Mouse (Mus musculus) intestine, postnatal 0 days (tissue): ENCODE measurements around the gene Olfr1341. TPM values are rescaled to one million over a fixed set of nuclear protein-coding genes. Genes with fewer than 3 reads are reported as not detected.

Experiments
- ATAC-seq: fragments of 200-750 bp; cut with Nextera tagmentation; 2 replicates; pipeline ENCODE4 v1.8.0; 2017; ENCODE audit warnings: mild to moderate bottlenecking, moderate TSS enrichment, moderate library complexity
- H3K27ac ChIP-seq: fragments of 300-500 bp; sonication (generic); 2 replicates; pipeline ENCODE4 v1.5.1; 2014; ENCODE audit warnings: mild to moderate bottlenecking, low read depth, low read length, moderate library complexity
- H3K27me3 ChIP-seq: fragments of 300-500 bp; sonication (generic); replicated peaks from 2 replicates; pipeline ENCODE4 v1.6.1; 2014; ENCODE audit warnings: low read length, mixed read lengths; ENCODE audit not compliant: control insufficient read depth, insufficient read depth
- H3K36me3 ChIP-seq: fragments of 300-500 bp; sonication (generic); 2 replicates; pipeline ENCODE4 v1.6.1; 2014; ENCODE audit warnings: mild to moderate bottlenecking, moderate library complexity; ENCODE audit not compliant: control insufficient read depth, insufficient read depth
- H3K4me1 ChIP-seq: fragments of 300-500 bp; sonication (generic); replicated peaks from 2 replicates; pipeline ENCODE4 v1.6.1; 2014; ENCODE audit warnings: antibody characterized with exemption, low read length, mixed read lengths; ENCODE audit not compliant: control insufficient read depth, insufficient read depth
- H3K4me2 ChIP-seq: fragments of 300-500 bp; sonication (generic); replicated peaks from 2 replicates; pipeline ENCODE4 v1.6.1; 2014; ENCODE audit warnings: low read depth, mild to moderate bottlenecking, moderate library complexity
- H3K4me3 ChIP-seq: fragments of 300-500 bp; sonication (generic); 2 replicates; pipeline ENCODE4 v1.5.1; 2014; ENCODE audit warnings: low read depth, low read length
- H3K9ac ChIP-seq: fragments of 300-500 bp; sonication (generic); 2 replicates; pipeline ENCODE4 v1.6.1; 2014; ENCODE audit warnings: mild to moderate bottlenecking, low read depth, low read length
- H3K9me3 ChIP-seq: fragments of 300-500 bp; sonication (generic); 2 replicates; pipeline ENCODE4 v1.6.1; 2016; ENCODE audit warnings: mixed run types; ENCODE audit not compliant: control insufficient read depth
- CTCF ChIP-seq: sonication (generic); IDR thresholded peaks from 2 replicates; pipeline ENCODE4 v1.5.1; 2016; ENCODE audit warnings: low read depth, mild to moderate bottlenecking, control low read depth, antibody characterized with exemption, moderate library complexity
- WGBS: fragments of 180-500 bp; shearing (Covaris S2); extraction: QIAGEN DNeasy Blood & Tissue Kit; methylation state at CpG from one replicate; pipeline ENCODE4 v1.1.7; 2014; 5-methylcytosine and 5-hydroxymethylcytosine counted together
- polyA plus RNA-seq: library from polyadenylated mRNA; unstranded; fragments of >200 nt; fragmentation: Nextera tagmentation; extraction: Ambion mirVana; gene quantifications from 2 replicates; pipeline ENCODE4 v1.2.1, GENCODE M21; 2015

Gene Olfr1341
- polyA plus RNA-seq, 1 experiment from 2014 or later = not detected

DNA sequence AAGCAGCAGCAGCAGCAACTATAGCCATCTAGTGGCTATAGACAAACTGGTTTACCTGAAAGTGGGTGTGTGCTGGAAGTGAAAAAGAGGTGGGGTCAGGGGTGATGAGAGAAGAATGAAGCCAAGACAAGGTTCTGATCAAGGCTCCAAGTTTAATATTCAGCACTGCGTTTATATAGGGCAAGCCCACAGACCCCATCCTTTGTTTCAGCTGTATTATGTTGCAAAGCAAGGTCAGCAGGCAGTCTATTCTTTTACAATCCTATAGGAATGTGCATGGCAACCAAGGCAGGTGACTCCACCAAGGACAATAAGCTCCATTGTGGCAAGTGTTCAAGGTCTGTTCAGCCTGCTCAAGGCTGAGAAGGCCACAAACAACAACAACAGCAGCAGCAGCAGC lies 8.3 kb downstream of the Olfr1341 start:
- ATAC-seq = no peak
- 73% methylated on average over 1 of the region's 1 CpGs for WGBS
- H3K27ac ChIP-seq = no peak overlapping the region

GRCm38 (mm10) chr4:118719838-118720237 lies 16.5 kb downstream of the Olfr1341 start, which contains the start of gene Olfr1340:
Gene Olfr1340, plus strand, starts transcription at chr4:118720138.
- no peak for TF ChIP-seq CTCF
- Histone ChIP-seq H3K4me1 (no peaks in the 10 kb centered on the region), H3K27me3 (no peaks in the 10 kb centered on the region), H3K27ac (no peak within 1 kb of the TSS), H3K9me3 (no peaks in the 10 kb centered on the region), H3K4me3 (no peak within 1 kb of the TSS), H3K4me2 (no peak within 1 kb of the TSS), H3K36me3 (no peaks in the 10 kb centered on the region), H3K9ac (no peak within 1 kb of the TSS)
- no peak for ATAC-seq

More for the DNA sequence above, 8.3 kb downstream of the Olfr1341 start:
- Histone ChIP-seq H3K4me1 (no peaks in the 10 kb centered on the region), H3K4me3 (no peak overlapping the region), H3K9me3 (no peaks in the 10 kb centered on the region), H3K9ac (no peak overlapping the region), H3K36me3 (no peaks in the 10 kb centered on the region), H3K27me3 (no peaks in the 10 kb centered on the region), H3K4me2 (no peak overlapping the region)
- no peak for TF ChIP-seq CTCF

- no peak overlapping the region for H3K27ac ChIP-seq
- H3K4me3 ChIP-seq = no peak overlapping the region
- 49% methylated on average over 10 of the region's 10 CpGs for WGBS
- no peaks in the 10 kb centered on the region for H3K36me3 ChIP-seq
- no peaks in the 10 kb centered on the region for H3K27me3 ChIP-seq
- no peaks in the 10 kb centered on the region for H3K9me3 ChIP-seq
- no peak overlapping the region for H3K9ac ChIP-seq
- no peak for ATAC-seq
- H3K4me1 ChIP-seq = no peaks in the 10 kb centered on the region
- no peak overlapping the region for H3K4me2 ChIP-seq
- TF ChIP-seq CTCF = no peak
Measured at GRCm38 (mm10) chr4:118721742-118722483, 18.6 kb downstream of the Olfr1341 start.

DNA sequence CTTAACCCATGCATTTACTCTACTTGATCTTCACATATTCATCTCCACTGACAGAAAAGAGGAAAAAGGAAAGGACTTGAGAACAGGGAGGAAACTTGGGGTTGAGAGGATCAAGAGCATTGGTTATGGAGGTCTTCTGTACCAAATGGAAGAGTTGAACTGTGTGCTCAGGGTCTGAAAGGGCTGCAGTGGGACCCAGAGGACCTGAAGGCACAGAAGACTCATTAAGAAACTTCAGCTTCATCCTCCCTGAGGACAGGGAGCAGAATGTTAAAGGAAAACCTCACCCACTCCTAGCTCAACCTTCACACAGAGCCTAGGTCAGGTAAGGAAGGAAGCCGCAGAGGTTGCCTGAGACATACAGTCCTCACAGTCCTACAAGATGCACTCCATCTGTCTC lies 28.6 kb downstream of the Olfr1341 start, which contains the start of gene Olfr1339:
TSS of gene Olfr1339 (plus strand) at position 301 of the 400 bp plus-strand sequence.
- Histone ChIP-seq H3K36me3 (no peaks in the 10 kb centered on the region), H3K4me2 (no peak within 1 kb of the TSS), H3K9ac (no peak within 1 kb of the TSS), H3K27ac (no peak within 1 kb of the TSS), H3K4me1 (no peaks in the 10 kb centered on the region), H3K9me3 (no peaks in the 10 kb centered on the region), H3K27me3 (no peaks in the 10 kb centered on the region), H3K4me3 (no peak within 1 kb of the TSS)
- no peak for TF ChIP-seq CTCF
- 100% methylated on average over 1 of the region's 1 CpGs for WGBS
- ATAC-seq = no peak

DNA sequence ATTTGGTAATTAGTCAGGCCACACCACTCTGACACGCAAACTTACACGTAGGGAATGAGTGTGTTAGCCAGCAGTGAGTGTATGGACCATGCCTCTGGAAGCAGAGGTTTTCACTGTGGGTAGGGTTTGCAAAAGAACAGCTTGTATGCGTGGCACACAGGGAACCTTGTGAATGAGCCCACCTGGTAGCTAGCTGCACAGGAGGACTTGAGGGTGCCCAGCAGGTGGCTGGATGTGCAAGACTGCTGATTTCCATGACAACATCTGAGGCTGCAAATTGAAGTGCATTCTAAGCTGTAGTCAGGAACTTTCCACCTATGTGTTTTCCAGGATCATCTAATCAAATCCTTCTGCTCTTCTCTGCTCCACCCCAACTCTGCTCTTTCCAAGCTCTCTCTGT lies 36.3 kb downstream of the Olfr1341 start:
- Histone ChIP-seq H3K4me3 (no peak overlapping the region), H3K36me3 (no peaks in the 10 kb centered on the region), H3K4me2 (no peak overlapping the region), H3K27ac (no peak overlapping the region), H3K27me3 (no peaks in the 10 kb centered on the region), H3K9ac (no peak overlapping the region), H3K4me1 (no peaks in the 10 kb centered on the region), H3K9me3 (no peaks in the 10 kb centered on the region)
- no peak for ATAC-seq
- WGBS = 76% methylated on average over 3 of the region's 3 CpGs
- no peak for TF ChIP-seq CTCF

GRCm38 (mm10) chr4:118740988-118741698 lies 37.8 kb downstream of the Olfr1341 start:
- no peaks in the 10 kb centered on the region for H3K9me3 ChIP-seq
- no peaks in the 10 kb centered on the region for H3K36me3 ChIP-seq
- WGBS = 5% methylated on average over 11 of the region's 11 CpGs
- no peak for TF ChIP-seq CTCF
- H3K4me1 ChIP-seq = no peaks in the 10 kb centered on the region
- no peak overlapping the region for H3K4me2 ChIP-seq
- H3K4me3 ChIP-seq = no peak overlapping the region
- no peak for ATAC-seq
- no peak overlapping the region for H3K9ac ChIP-seq
- no peak overlapping the region for H3K27ac ChIP-seq
- H3K27me3 ChIP-seq = no peaks in the 10 kb centered on the region
